Mouse (Mus musculus) neural tube, embryonic 14.5 days (tissue): ENCODE measurements around the gene Olfr1357. TPM values are rescaled to one million over a fixed set of nuclear protein-coding genes. Genes with fewer than 3 reads are reported as not detected.

Experiments
- ATAC-seq: fragments of 200-750 bp; cut with Nextera tagmentation; 2 replicates; pipeline ENCODE4 v1.8.0; 2017; ENCODE audit warnings: low read depth, mild to moderate bottlenecking, moderate TSS enrichment, moderate library complexity
- H3K27ac ChIP-seq: fragments of 300-500 bp; sonication (generic); 2 replicates; pipeline ENCODE4 v1.5.1; 2014; ENCODE audit warnings: low read depth, mild to moderate bottlenecking, control low read depth, low read length, moderate library complexity, mixed read lengths
- H3K27me3 ChIP-seq: fragments of 300-500 bp; sonication (generic); 2 replicates; pipeline ENCODE4 v1.6.1; 2014; ENCODE audit warnings: low read length; ENCODE audit not compliant: control insufficient read depth, insufficient read depth
- H3K36me3 ChIP-seq: fragments of 300-500 bp; sonication (generic); 2 replicates; pipeline ENCODE4 v1.6.1; 2014; ENCODE audit warnings: low read length, mixed read lengths; ENCODE audit not compliant: control insufficient read depth, insufficient read depth
- H3K4me1 ChIP-seq: fragments of 300-500 bp; sonication (generic); 2 replicates; pipeline ENCODE4 v1.6.1; 2014; ENCODE audit warnings: low read length; ENCODE audit not compliant: control insufficient read depth, insufficient read depth
- H3K4me2 ChIP-seq: fragments of 300-500 bp; sonication (generic); 2 replicates; pipeline ENCODE4 v1.6.1; 2014; ENCODE audit warnings: mild to moderate bottlenecking, low read depth, low read length, control low read depth
- H3K4me3 ChIP-seq: fragments of 300-500 bp; sonication (generic); 2 replicates; pipeline ENCODE4 v1.5.1; 2014; ENCODE audit warnings: low read depth, low read length, control low read depth, mixed read lengths
- H3K9ac ChIP-seq: fragments of 300-500 bp; sonication (generic); replicated peaks from 2 replicates; pipeline ENCODE4 v1.6.1; 2014; ENCODE audit warnings: low read depth, mild to moderate bottlenecking, control low read depth, low read length, mixed read lengths
- H3K9me3 ChIP-seq: fragments of 300-500 bp; sonication (generic); 2 replicates; pipeline ENCODE4 v1.6.1; 2016; ENCODE audit warnings: low read length; ENCODE audit not compliant: control insufficient read depth
- WGBS: fragments of 180-500 bp; shearing (Covaris S2); extraction: QIAGEN DNeasy Blood & Tissue Kit; methylation state at CpG from one replicate; pipeline ENCODE4 v1.1.7; 2014; 5-methylcytosine and 5-hydroxymethylcytosine counted together
- polyA plus RNA-seq: library from polyadenylated mRNA; unstranded; fragments of >200 nt; fragmentation: Nextera tagmentation; extraction: Ambion mirVana; gene quantifications from 2 replicates; pipeline ENCODE4 v1.2.1, GENCODE M21; 2014

Gene Olfr1357
- polyA plus RNA-seq, 1 experiment from 2014 or later: not detected

DNA sequence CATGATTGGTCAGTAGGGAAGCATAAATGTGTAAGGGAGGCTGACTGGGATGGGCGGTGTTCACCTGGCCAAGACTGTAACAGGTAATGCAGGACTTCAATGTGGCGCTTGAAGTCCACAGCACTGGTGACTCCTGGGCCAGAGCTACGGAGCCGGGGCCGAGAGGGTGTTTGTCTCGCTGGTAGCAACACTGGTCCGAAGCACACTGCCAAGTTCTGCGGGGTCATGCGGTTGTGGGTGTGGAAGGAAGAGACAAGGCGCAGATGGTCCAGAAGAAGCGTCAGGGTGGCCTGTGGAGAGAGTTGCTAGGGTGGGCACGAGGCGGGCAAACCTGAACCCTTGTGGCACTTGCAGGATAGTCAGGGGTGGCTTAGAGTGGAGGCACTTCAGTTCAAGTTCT, 31.8 kb downstream of the Olfr1357 start:
- Histone ChIP-seq H3K27me3 (no peaks in the 10 kb centered on the region), H3K4me1 (no peaks in the 10 kb centered on the region), H3K9me3 (no peaks in the 10 kb centered on the region), H3K9ac (no peak overlapping the region), H3K4me3 (no peak overlapping the region), H3K36me3 (peaks cover 13% of the 10 kb centered on the region; the same call in 1 of the 2 replicates), H3K27ac (no peak overlapping the region), H3K4me2 (no peak overlapping the region)
- WGBS: 97% methylated on average over 13 of the region's 13 CpGs
- ATAC-seq: no peak

DNA sequence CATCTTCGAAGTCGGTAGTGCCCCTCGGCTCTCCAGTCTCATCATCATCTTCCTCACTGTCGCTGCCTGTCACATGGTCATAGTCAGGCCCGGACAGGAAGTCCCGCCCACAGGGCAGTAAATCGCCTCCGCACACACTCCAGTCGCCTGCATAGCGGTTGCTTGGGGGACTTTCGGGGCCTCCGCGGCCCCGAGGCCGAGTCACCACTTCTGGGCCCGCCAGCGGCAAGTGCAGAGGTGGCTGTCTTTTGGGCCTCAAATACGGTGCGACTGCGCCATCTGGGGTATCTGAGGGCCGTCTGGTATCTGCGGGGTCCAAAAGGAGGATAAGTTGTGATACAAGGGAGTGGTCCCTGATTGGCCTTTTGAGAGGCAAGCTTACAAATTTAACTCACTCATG, 32.3 kb downstream of the Olfr1357 start:
- no peaks in the 10 kb centered on the region for H3K9me3 ChIP-seq
- H3K9ac ChIP-seq: no peak overlapping the region
- no peak overlapping the region for H3K27ac ChIP-seq
- no peak for ATAC-seq
- no peak overlapping the region for H3K4me3 ChIP-seq
- H3K4me2 ChIP-seq: no peak overlapping the region
- H3K27me3 ChIP-seq: no peaks in the 10 kb centered on the region
- H3K4me1 ChIP-seq: no peaks in the 10 kb centered on the region
- peaks cover 13% of the 10 kb centered on the region; the same call in 1 of the 2 replicates for H3K36me3 ChIP-seq
- WGBS: 86% methylated on average over 22 of the region's 22 CpGs

DNA sequence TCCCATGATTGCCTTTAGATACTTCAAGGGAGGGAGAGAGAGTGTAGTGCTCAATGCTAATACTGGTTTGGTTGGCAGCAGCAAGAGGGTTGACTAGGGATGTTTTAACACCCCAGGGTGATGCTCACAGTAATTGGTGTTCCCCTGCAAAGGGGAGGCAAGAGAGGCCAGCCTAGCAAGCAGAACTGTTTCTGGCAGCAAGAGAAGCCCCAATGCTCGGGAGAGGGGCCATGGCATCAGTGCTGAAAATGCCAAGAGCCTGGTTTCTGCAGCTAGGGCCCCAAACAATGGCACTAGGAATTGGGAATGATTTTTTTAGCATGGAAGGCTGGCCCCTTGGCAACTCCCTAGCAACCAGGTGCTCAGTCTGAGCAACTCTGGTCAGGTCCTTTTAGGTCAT, 32.9 kb downstream of the Olfr1357 start:
- Histone ChIP-seq H3K27ac (no peak overlapping the region), H3K4me1 (no peaks in the 10 kb centered on the region), H3K9me3 (no peaks in the 10 kb centered on the region), H3K9ac (no peak overlapping the region), H3K27me3 (no peaks in the 10 kb centered on the region), H3K36me3 (peaks cover 13% of the 10 kb centered on the region; the same call in 1 of the 2 replicates), H3K4me3 (no peak overlapping the region), H3K4me2 (no peak overlapping the region)
- no peak for ATAC-seq
- 94% methylated on average over 1 of the region's 1 CpGs for WGBS

DNA sequence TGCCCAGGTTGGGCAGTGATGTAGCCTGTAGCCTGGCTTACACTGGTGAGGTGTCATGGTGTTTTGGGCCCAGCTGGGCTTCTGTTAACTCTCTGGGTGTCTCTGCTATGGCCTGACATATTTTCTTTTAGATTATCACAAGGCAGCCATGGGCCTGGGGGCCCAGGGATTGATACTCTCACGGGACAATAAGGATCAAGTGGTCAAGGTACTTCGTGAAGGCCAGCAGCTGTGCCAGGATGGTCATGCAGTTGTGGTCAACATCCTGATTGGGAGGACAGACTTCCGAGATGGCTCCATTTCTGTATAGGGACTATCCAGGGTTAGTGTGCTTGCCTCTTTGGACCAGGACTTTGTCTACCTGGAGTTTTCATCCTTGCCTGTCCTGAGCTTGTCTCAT, 33.9 kb downstream of the Olfr1357 start:
- H3K36me3 ChIP-seq: peaks cover 20% of the 10 kb centered on the region; the same call in 1 of the 2 replicates
- no peak overlapping the region for H3K27ac ChIP-seq
- H3K4me1 ChIP-seq: no peaks in the 10 kb centered on the region
- WGBS: 95% methylated on average over 3 of the region's 3 CpGs
- ATAC-seq: no peak
- no peak overlapping the region for H3K4me2 ChIP-seq
- no peaks in the 10 kb centered on the region for H3K9me3 ChIP-seq
- H3K4me3 ChIP-seq: no peak overlapping the region
- no peak overlapping the region for H3K9ac ChIP-seq
- no peaks in the 10 kb centered on the region for H3K27me3 ChIP-seq

DNA sequence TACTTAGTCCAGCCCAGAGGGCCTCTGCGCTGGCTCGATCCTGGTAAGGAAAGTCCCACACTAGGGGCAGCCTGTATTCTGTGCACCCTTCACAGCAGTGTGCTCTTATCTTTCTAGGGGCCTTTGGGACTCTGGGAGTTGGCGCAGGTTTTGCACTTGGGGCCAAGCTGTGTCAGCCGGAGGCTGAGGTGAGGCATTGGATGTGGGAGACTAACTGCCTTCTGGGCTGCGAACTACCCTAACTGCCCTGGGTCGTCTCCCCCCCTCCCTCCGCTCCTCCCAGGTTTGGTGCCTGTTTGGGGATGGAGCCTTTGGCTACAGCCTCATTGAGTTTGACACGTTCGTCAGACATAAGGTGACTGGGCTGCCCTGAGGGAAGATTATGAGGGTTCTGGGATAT, 34.5 kb downstream of the Olfr1357 start:
- Histone ChIP-seq H3K4me2 (no peak overlapping the region), H3K4me3 (no peak overlapping the region), H3K9me3 (no peaks in the 10 kb centered on the region), H3K27me3 (no peaks in the 10 kb centered on the region), H3K36me3 (peaks cover 24% of the 10 kb centered on the region; the same call in 1 of the 2 replicates), H3K27ac (no peak overlapping the region), H3K4me1 (no peaks in the 10 kb centered on the region), H3K9ac (no peak overlapping the region)
- no peak for ATAC-seq
- WGBS: 80% methylated on average over 9 of the region's 9 CpGs

GRCm38 (mm10) chr10:78581121-78581520, 36.8 kb downstream of the Olfr1357 start:
- no peak for ATAC-seq
- Histone ChIP-seq H3K27me3 (no peaks in the 10 kb centered on the region), H3K9me3 (no peaks in the 10 kb centered on the region), H3K9ac (no peak overlapping the region), H3K36me3 (peaks cover 29% of the 10 kb centered on the region; the same call in 1 of the 2 replicates), H3K4me1 (no peaks in the 10 kb centered on the region), H3K4me2 (no peak overlapping the region), H3K4me3 (no peak overlapping the region), H3K27ac (no peak overlapping the region)
- WGBS: 90% methylated on average over 7 of the region's 7 CpGs

DNA sequence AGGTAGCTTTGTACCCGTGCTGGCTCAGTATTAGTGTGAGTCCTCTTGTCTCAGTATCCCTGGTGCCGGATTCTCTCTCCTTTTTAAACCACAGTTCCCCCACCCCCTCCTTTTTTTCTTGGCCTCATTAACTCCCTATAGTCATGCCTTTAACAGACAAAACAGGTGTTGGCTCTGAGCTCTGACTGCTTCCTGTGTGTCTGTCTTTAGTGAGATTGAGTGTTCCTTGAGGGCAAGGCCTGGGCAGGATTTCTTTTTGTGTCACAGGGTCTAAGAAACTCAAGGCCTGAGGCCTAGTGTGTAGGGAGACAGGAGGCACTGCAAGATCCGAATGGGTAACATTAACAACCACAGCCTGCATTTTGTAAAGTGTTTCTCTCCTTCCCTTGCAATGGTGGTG, 39.7 kb downstream of the Olfr1357 start:
- H3K4me2 ChIP-seq: no peak overlapping the region
- ATAC-seq: no peak
- 72% methylated on average over 3 of the region's 3 CpGs for WGBS
- no peaks in the 10 kb centered on the region for H3K27me3 ChIP-seq
- no peak overlapping the region for H3K9ac ChIP-seq
- peaks cover 7% of the 10 kb centered on the region for H3K4me1 ChIP-seq
- no peak overlapping the region for H3K27ac ChIP-seq
- H3K36me3 ChIP-seq: peaks cover 20% of the 10 kb centered on the region; the same call in 1 of the 2 replicates
- no peaks in the 10 kb centered on the region for H3K9me3 ChIP-seq
- H3K4me3 ChIP-seq: no peak overlapping the region

DNA sequence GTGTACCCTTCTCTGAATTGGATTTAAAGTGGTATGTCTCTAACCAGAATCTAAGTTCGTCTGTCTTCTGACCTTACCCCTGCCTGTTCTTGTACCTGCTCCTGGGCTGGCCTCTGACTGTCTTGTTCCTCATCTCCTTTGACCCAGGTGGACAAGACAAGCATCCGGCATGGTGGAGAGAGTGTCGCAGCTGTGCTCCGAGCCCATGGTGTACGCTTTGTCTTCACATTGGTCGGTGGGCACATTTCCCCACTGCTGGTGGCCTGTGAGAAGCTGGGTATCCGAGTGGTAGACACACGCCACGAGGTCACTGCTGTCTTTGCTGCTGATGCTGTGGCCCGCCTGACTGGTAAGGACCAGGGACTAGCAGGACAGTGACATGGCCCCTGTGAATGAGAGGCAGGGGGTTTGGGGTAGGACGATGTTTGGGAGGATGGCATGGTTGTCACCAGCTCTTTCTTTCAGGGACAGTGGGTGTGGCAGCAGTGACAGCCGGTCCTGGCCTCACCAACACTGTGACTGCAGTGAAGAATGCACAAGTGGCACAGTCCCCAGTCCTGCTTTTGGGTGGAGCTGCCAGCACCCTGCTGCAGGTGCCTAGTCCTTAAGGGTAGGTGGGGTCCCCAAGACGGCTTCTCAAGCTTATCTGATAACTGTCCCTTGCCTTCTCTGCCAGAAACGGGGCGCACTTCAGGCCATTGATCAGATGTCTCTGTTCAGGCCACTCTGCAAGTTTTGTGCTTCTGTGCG, 41.3 kb downstream of the Olfr1357 start:
- WGBS: 95% methylated on average over 16 of the region's 16 CpGs
- H3K9ac ChIP-seq: no peak overlapping the region

DNA sequence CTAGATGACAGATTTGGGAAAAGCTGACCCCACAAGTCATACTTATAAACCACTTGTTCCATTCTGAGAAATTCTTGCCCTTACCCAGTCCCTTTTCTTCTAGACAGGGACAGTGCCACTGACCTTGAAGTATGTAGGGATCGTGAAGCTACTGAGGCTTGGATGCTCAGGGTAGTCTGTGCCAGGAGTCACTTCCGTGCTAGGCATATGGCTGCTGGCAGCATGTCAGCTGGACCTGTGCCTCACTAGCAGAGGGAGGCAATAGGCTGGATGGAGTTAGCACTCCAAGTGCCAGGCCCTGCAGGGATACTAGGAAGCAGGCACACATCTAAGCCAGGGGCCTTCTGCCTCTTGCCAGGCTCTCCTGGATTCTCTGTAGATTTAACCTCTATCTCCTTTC, 42.2 kb downstream of the Olfr1357 start:
- H3K4me1 ChIP-seq: peaks cover 7% of the 10 kb centered on the region
- H3K4me3 ChIP-seq: no peak overlapping the region; the same call in 1 of the 2 replicates
- H3K4me2 ChIP-seq: peak overlapping the region; percentile 65
- no peak overlapping the region for H3K27ac ChIP-seq
- peaks cover 17% of the 10 kb centered on the region; the same call in 1 of the 2 replicates for H3K36me3 ChIP-seq
- WGBS: 65% methylated on average over 2 of the region's 2 CpGs
- no peak overlapping the region; the same call in 1 of the 2 replicates for H3K9ac ChIP-seq
- ATAC-seq: no peak
- no peaks in the 10 kb centered on the region for H3K9me3 ChIP-seq
- no peaks in the 10 kb centered on the region for H3K27me3 ChIP-seq

More for the DNA sequence above, 41.3 kb downstream of the Olfr1357 start:
- no peak for ATAC-seq
- Histone ChIP-seq H3K4me3 (no peak overlapping the region), H3K4me2 (no peak overlapping the region), H3K36me3 (peaks cover 17% of the 10 kb centered on the region; the same call in 1 of the 2 replicates), H3K4me1 (peaks cover 7% of the 10 kb centered on the region), H3K9me3 (no peaks in the 10 kb centered on the region), H3K27ac (no peak overlapping the region), H3K27me3 (no peaks in the 10 kb centered on the region)
